Mouse (Mus musculus): ENCODE measurements around the gene Rasl12.

Rasl12 gene

GRCm38 (mm10) chr9:65435671-65436301 is 37.5 kb downstream of the Rasl12 start, which contains the start of gene Mtfmt:
Gene Mtfmt, plus strand, starts transcription at chr9:65435782.
- DNase-seq (ENCODE audit: low read depth, low spot score): peak; percentile 98

DNA sequence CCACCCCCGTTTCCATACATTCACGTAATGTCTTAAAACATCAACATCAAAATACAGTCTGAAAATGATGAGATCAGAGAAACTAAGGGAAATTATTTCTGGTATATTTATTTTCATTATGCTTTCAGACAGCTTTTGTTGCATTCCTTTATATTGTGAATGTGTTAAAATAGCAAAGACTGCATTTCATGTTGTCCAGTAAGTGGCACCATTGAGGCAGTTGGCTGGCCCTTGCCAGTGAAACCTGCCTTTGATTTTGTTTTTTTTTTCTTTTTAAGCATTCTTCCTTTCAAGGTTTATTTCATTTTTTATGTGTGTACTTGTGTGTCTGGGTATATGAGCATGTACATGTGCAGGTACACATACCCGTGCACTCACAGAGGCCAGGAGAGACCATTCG is 46.4 kb downstream of the Rasl12 start:
- DNase-seq (ENCODE audit: low read depth, low spot score): no peak

GRCm38 (mm10) chr9:65447951-65448350 is 49.6 kb downstream of the Rasl12 start:
- peak; percentile 68 for DNase-seq (ENCODE audit: low read depth, low spot score)

DNA sequence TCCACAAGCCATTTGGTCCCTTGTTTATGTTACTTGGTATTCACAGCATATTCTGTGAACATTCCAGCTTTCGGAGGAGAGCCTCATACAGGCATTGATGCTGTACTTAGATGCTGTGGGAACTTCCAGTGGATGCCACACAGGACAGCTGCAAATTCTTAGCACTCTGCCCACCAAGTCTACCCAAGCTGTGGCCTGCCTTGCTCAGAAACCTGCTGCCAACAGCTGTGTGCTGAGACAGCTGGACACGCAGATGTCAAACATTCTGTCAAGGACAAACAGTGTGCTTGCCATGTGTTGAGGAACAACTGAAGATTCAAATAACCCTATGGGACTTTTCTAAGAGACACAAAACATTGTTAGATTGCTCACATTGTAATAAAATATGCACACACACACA is 60.7 kb downstream of the Rasl12 start:
- DNase-seq (ENCODE audit: low read depth, low spot score): no peak

DNA sequence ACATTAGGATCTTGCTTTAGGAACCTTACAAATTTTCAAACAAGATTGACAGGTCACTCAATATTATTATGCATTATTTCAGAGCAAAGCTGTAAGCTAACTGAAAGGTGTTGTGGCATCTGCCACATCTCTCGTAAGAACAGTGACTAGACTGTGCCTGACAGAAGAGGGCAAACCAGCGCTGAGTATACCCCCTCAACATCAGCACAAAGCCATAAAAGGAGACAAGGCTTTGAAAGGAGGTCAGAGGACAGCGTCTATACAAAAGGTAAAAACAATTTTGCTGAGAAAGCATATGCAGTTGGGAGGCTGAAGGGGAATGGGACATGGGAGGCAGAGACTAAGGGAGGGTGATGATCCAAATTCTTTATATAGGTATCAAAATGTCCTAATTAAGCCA is 61.9 kb downstream of the Rasl12 start:
- no peak for DNase-seq (ENCODE audit: low read depth, low spot score)

GRCm38 (mm10) chr9:65460732-65461442 is 62.6 kb downstream of the Rasl12 start, which contains the start of gene Spg21:
Gene Spg21, plus strand, starts transcription at chr9:65460947.
- peak; percentile 97 for DNase-seq (ENCODE audit: low read depth, low spot score)

DNA sequence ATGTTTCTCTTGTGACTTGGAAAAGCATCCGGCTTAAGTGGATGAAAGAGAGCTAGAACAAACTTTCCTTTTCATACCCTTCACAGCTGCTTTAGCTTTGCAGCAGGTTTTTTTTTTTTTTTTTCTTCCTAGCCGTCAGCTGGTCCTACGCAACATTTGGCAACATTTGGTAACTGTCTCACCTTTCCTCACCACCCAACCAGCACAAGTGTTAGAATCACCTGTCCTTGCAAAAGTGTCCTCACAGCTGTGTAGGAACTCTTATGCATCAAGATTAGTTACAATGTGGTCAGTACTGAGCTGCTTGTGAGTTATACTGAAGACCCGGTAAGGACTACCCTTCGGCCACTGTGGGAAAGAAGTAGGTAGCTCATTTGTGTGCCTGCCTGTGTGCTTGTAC is 64.2 kb downstream of the Rasl12 start:
- DNase-seq (ENCODE audit: low read depth, low spot score): no peak

DNA sequence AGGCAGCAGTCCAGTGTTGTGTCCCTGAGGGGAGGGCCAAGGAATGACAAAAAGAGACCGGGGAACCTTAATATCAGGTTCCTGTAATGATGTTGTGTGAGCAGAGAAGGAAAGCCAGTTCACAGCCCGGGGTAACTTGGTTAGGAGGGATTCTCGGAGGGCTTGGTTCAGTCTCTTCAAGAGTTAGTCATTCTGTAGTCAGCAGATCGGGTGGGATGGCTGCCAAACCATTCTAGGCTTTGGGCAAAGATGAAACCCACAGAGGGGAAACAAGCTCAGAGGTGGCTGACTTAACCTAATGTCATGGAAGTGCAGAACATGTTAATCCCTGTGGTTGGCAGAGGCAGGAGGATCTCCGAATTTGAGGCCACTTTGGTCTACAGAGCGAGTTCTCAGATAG is 65.9 kb downstream of the Rasl12 start:
- no peak for DNase-seq (ENCODE audit: low read depth, low spot score)
